Mouse (Mus musculus) testis, postnatal 14 days (tissue): ENCODE data around the gene Hoxa10.

Experiments
- DNase-seq: peaks from one replicate; pipeline ENCODE4 v3.0.0; 2021; ENCODE audit warnings: low spot score

Gene Hoxa10

DNA sequence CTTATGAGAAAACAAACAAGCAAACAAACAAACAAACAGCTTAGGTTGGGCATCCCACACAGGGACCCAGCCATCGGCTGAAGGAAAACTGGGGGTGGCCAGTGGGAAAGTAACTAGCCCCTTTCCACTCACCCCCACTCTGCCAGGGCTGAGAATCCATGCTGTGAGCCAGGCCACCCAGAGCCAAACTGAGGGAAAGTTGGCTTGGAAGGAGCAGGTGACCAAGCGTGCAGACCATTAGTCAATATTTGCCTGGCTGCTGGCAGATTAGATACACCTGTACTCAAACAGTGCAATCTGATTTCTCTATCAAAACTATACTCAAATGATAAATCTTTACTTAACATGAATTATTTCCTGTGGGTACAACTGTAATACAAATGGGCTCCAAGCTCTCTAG lies 58.6 kb downstream of the Hoxa10 start:
- no peak for DNase-seq
